Mouse (Mus musculus): ENCODE measurements around the gene Atp8b3.

Atp8b3 gene

GRCm38 (mm10) chr10:80513739-80514138, 25.2 kb downstream of the Atp8b3 start:
- DNase-seq, result no peak

GRCm38 (mm10) chr10:80510273-80510660, 28.7 kb downstream of the Atp8b3 start:
- no peak for DNase-seq

DNA sequence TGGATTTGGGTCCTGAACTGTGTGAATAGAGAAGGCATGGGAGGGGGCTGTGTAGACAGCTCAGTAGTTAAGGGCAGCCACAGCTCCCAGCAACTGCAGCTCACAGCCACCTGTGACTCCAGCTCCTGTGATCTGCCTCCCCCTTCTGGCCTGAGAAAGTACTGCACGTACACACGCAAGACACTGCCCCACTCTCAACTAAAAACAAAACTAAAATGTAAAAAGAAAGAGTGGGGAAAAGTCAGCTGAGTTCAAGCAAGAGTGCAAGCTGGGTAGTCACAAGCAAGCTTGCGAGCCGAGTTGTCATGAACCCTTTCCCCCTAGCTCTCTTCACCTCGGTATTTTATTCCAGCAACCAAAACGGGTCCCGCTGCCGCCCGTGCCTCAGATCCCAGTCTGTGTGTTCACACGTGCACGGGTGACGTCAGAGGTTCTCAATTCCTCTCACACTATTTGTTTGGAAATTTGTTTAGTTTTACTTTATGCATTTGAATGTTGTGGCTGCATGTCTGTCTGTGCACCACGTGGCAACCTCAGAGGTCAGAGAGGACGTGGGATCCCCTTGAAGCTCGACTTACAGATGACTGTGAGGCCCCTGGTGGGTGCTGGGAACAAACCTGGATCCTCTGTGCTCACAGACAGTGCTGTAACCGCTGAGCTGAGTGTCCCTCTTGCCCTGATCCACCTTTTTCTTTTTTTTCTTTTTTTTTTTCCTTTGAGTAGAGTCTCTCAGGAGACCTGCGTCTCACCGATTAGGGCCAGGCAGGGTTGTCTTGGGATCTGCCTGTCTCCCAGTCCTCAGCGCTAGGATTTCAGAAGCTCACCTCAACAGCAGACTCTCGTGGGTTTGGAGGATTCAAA, 29.3 kb downstream of the Atp8b3 start:
- DNase-seq, result peak; percentile 82

GRCm38 (mm10) chr10:80506222-80506621, 32.7 kb downstream of the Atp8b3 start:
- peak; percentile 80 for DNase-seq

DNA sequence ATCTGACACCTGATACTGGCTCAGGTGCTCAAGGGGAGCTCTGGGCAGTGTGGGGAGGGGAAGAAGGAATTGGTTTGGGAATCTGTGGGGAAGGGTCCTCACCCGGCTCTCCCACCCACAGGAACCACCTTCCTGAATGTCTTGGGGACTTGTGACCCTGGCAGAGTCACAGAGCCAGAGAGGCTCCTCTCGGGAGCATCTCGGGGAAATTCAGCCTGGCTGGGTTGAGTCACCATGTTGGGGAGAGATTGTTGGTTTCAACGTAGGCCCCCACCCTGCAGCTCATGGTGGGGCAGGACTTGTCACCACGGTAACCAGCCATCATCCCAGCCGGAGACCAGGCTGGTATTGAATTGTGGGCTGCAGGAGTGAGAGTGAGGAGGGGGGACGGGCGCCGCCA, 34.2 kb downstream of the Atp8b3 start:
- DNase-seq, result no peak

DNA sequence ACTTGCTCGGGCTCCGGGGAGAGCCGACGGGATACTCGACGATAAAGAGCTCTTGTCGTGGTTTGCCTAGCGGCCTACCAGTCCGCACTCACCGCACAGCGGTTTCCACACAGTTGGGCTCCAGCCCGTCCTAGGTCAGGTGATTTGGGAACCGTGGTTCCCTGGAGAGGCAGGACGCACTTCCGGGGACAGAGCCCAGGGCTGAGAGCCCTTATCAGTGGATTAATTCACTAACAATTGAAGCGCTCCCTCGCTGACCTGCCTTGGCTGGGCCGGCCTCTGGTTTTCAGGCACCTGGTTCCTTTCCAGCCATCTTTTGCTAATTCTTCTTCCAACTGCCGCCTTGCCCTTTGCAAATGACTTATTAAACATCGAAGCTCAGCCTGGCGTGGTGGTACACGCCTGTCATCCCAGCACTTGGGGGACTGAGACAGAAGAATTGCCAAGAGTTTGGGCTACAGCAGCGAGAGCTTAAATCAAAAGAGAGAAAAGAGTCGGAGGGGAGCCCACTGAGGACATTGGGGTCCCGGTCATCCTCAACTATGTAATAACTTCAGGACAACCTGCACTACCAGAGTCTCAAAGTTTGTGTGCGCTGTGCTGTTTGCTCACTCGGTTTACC, 35.2 kb downstream of the Atp8b3 start:
- peak; percentile 18 for DNase-seq

- DNase-seq, result no peak
These were observed 36.1 kb downstream of the Atp8b3 start for GRCm38 (mm10) chr10:80502819-80503314.

- no peak for DNase-seq
These were observed 36.6 kb downstream of the Atp8b3 start for GRCm38 (mm10) chr10:80502291-80502690.

DNA sequence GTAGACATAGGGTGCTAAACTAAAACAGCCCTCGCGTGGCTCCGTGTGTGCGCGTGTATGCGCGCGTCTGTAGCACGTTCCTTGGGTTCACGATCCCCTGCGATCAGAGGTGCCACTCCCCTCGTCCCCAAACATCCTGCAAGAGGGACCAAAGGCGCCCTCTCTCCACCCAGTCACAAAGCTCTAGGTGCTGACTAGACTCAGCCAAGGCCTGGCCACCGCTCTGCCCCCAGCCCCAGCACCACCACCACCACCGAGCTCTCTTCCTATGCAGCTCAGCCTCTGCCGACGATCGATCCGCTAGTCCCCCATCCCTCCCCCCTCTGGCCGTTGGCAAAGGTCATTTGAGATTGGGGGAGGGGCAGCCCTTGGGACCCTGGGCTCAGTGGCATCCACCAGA, 42.5 kb downstream of the Atp8b3 start:
- no peak for DNase-seq

GRCm38 (mm10) chr10:80495901-80496300, 43.0 kb downstream of the Atp8b3 start:
- peak; percentile 19 for DNase-seq

- DNase-seq, result peak; percentile 40
These were observed 44.2 kb downstream of the Atp8b3 start, which contains the start of gene Onecut3 for GRCm38 (mm10) chr10:80494732-80495131. TSS of gene Onecut3 (plus strand) at chr10:80494835.

DNA sequence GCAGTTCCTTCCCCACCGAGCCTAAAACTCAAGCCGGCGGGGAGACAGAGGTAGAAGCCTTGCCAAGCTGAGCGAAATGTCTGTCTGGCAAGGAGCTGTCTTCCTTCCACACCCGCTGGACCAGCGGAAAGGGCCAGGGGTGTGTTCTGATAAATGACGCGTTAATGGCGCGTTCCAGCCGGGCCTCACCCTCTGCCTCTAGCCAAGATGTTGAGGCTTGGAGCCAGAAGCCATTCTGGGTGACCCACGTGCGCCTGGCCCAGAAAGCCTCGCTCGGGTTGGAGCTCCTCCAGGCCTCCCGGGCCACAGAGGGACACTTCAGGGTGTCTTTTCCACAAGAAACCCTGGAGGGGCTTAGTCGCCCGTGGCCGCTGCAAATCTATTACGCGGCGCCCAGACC, 48.9 kb downstream of the Atp8b3 start:
- no peak for DNase-seq

- DNase-seq, result peak; percentile 54
These were observed 52.0 kb downstream of the Atp8b3 start for GRCm38 (mm10) chr10:80486862-80487379.

- DNase-seq, result peak; percentile 76
These were observed 57.9 kb downstream of the Atp8b3 start for GRCm38 (mm10) chr10:80481002-80481401.

- no peak for DNase-seq
These were observed 60.4 kb downstream of the Atp8b3 start for GRCm38 (mm10) chr10:80478531-80478930.

DNA sequence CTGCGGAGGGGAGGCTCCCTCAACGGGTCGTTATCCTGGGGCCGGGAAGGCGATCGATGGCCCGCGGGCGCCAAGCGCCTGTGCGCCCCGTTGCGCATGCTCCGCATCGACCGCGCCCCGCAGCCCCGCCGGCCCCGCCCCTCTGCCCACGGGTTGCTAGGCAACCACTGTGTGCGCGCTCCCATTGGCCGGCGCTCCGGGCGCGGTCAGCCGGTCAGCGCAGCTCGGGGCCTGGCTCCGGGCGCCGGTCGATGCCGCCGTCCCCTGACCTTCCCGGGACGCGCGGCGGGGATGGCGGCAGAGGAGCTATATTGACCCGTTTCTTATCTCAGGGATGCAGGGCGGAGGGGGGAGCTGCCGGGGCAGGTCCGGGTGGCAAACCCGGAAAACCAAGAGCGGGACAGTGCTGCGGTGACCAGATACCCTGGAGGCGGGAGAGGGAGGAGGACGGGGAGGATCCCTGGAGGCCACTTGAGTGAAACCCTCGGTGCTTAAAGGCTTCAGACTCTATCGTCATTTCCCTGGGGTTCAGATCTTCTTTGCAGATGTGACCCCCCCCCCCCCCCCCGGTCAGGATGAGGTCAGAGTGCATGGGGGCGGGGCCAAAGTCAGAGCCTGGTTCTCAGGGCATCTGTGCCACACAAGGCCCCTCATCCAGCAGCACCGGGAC, 63.5 kb downstream of the Atp8b3 start:
- DNase-seq, result peak; percentile 94

All from liver (tissue).